Mouse (Mus musculus) thymus, postnatal 4 days (tissue): ENCODE measurements around the gene Trip6.
"Not testable (repeated sequence)": the region's sequence is repeated elsewhere in the genome, so short reads cannot be mapped to it uniquely, and the experiment has no call there.

ENCODE experiments used
- DNase-seq: peaks from one replicate; pipeline ENCODE4 v3.0.0; 2021

Trip6 gene

DNA sequence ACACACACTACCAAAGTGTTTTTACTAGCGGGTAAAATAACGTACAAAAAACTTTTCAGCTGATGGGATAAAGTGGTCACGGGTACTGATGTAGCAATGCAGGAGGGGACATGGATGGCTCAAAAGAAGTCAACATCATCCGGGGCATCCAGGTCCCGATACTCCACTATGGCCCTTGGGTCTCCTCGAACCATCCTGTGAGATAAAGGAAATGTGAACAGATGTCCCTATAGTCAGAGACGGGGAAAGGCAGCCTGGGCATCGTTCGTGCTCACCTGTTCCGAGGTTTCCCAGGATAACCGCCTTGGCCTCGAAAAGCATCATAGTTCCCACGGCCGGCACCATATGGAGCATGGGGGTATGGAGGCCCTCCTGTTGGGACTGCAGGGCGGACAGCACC, 18.5 kb downstream of the Trip6 start:
- no peak for DNase-seq

DNA sequence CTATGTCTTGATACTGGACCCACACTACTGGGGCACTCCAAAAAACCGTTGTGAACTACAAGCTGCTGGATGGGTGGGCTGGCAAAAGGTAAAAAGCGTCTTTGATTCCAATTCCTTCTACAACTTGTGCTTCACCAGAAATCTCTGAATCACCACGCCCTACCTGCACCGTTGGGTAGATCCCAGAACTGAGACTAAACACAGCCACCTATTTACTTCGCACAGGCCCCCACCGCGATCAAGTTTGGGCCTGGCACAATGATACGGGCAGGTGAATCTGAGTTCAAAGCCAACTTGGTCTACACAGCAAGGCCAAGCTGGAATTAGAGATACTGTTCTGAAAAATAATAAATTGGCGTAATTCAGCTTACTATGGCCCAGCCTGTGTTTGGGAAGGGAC, 18.9 kb downstream of the Trip6 start:
- DNase-seq, result no peak

DNA sequence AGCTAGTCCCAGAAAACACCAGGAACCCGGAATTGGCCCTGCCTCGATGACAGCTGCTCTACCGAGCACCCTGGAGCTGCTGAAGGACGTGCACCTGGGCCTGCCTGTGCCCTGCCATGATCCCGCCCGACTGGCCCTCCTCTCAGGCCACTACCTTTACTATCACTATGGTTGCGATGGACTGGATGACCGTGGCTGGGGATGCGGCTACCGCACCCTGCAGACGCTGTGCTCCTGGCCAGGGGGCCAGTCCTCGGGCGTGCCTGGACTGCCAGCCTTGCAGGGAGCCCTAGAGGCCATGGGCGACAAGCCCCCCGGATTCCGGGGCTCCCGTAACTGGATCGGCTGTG, 19.5 kb downstream of the Trip6 start:
- no peak for DNase-seq

DNA sequence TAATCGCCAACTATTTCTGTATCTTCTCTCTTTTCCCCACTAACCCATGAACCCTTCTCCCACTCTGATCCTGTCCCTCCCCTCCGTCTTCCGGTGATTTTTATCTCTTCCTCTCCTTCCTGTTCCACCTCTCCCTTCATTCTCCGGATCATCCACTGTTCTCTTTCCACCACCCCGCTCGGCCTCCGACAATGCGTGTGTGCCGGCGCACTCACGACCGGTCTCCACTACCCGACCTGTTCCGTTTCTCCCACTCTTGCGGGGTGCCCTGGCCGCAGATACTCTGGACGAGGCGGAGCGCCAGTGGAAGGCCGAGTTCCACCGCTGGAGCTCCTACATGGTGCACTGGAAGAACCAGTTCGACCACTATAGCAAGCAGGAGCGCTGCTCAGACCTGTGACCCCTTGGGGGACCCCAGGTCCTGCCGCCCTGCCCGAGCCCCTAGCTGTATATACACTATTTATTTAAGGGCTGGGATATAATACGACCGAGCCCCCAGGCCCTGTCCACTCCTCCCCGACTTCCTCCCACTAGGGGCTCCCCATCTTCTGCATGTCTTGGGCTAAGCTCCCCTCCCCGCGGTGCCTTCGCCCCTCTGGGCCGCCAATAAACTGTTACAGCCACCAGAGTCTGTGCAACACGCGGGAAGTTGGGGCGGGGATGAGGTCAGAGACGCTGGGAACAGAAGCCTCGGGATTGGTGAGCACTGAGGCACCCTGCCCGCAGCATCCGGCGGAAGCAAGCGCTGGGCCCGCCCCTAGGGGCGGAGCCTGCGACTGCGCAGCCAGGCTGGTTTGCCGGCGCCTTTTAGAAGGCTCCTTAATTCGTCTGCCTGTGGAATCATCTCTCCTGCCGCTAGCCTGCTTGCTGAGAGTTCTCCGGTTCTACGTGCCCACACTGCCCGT, 20.1 kb downstream of the Trip6 start, which contains the start of gene Ufsp1:
Ufsp1 (plus strand) TSS at position 791 of the 905 bp plus-strand sequence.
- DNase-seq, result peak; percentile 94

DNA sequence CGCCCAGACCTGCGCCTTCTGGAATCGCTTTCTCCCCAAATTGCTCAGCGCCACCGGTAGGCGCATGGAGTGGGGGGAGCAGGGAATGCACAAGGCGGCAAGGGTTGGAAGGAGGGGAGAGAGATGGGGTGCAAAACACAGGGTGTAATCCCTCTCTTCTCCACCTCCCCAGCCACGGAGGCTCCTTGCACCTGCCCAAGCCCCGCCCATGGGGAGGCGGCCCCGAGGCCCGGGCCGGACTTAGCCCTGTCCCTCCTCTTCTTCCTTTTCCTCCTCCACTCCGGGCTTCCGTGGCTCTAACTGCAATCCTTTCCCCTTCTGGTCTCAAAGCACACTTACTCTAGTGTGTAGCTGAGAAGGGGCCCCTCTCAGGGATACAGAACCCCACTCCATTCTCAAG, 20.9 kb downstream of the Trip6 start:
- DNase-seq, result peak; percentile 70

DNA sequence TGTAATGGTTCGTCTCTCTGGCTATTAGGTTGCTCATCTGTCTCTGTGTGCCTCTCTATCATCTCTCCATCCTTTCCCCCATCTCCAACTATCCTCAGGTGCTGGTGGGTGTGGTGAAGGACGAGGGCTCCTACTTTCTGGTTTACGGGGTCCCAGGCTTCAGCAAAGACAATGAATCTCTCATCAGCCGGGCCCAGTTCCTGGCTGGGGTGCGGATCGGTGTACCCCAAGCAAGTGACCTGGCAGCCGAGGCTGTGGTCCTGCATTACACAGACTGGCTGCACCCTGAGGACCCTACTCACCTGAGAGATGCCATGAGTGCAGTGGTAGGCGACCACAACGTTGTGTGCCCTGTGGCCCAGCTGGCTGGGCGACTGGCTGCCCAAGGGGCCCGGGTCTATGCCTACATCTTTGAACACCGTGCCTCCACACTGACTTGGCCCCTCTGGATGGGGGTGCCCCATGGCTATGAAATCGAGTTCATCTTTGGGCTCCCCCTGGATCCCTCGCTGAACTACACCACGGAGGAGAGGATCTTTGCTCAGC, 22.8 kb downstream of the Trip6 start:
- DNase-seq, result no peak

- peak; percentile 70 for DNase-seq
Observed at GRCm38 (mm10) chr5:137290677-137291076, 23.5 kb downstream of the Trip6 start.

DNA sequence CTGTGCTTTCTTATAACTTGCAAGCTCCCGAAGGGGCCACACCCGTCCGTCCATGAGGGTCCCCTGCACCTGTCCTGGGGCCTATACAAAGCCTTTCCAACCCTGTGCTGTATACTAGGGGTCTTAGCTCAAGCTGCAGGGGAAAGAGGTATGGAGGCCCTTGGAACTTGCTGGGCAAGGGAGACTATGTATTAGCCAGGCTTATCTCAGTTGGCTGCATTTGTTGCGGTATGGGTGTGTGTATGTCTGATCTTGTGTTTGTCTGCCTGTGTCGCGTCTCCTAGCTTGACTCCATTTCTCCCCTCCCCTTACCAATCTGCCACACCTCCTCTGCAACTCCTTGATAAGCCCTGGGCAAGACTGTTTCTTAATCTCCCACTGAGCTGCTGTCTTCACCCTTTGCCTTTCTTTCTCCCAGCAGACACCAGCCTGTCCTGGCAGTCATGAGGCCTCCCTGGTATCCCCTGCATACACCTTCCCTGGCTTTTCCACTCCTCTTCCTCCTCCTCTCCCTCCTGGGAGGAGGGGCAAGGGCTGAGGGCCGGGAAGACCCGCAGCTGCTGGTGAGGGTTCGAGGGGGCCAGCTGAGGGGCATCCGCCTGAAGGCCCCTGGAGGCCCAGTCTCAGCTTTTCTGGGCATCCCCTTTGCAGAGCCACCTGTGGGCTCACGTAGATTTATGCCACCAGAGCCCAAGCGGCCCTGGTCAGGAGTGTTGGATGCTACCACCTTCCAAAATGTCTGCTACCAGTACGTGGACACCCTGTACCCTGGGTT, 24.4 kb downstream of the Trip6 start:
- DNase-seq, result no peak

- peak; percentile 85 for DNase-seq
Observed at GRCm38 (mm10) chr5:137288999-137289470, 25.2 kb downstream of the Trip6 start.

DNA sequence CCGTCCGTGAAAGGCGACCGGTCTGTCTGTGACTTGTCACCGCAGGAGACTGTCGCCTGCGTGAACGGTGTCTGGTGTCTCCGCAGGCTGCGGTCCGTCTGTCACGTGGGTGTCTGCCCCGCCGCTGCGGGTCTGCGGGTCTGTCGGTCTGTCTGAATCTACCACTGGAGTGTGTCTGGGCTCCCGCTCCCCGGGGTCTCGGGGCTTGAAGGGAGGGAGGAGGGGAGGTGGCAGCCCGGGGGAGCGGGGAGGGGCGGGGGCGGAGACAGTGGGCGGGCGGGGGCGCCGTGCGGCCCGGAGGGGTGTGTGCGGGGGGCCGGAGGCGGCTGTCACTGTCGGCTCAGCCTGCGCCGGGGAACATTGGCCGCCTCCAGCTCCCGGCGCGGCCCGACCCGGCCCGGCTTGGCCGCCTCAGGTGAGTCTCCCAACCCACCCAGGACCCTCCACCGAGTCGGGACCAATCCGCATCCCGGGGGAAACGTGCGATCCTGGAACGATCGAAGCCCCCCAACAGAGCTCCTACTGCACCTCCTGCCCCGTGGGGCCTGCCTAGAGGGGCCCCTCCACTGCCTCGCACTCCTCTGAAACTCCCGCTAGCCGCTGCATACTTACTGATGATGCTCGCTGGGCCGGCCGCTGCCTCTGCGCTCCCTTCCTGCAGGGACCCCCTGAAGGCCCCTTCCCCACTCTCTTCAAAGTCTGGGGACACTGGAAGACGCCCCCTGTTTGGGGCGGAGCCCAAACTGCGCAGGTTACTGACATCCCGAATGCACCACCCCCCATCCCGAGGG, 26.1 kb downstream of the Trip6 start:
- DNase-seq, result peak; percentile 54

DNA sequence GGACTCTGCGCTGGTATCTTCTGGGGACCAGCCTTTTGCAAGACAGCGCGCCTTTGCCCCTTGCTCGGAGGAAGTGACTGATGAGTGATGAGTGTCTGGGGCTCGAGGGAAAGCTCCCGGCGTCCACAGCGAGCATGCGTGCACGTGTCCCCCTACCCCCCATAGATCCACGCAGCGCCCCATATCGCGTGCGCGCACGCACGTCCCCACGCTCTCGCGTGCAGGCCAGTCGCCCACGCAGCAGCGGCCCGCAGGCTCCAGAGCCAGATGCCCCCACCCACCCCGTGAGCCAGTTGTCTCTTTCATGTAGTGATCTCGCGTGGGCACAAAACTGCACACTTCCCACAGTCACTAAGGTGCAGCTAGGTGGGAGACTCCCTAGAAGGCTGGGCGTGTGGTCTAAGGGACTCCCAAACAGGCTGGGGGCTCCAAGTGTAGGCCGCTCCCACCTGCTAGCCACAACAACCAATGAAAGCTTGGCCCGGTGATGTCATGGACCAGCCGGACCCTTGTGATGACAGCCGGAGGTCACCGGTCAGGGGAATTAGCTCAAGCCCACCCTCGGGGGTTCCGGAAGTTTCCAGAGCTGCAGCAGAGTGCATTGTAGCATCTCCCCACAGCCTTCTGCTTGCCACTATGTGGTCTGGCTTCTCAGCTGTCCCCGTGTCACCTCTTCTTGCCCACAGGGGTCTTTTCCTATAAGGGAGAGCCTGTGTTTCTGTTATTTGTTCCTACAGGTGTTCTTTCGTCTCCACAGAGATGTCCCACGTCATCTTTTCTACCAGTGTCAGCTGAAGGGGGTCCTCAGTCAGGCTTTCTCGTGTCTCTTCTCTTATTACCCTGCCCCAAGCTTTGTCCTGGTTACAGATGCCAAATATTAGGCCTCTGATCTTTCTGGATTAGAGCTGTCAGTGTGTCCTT, 26.9 kb downstream of the Trip6 start, which contains the start of gene Ache:
Ache (plus strand) TSS at position 488 of the 921 bp plus-strand sequence.
- DNase-seq, result peak; percentile 39

DNA sequence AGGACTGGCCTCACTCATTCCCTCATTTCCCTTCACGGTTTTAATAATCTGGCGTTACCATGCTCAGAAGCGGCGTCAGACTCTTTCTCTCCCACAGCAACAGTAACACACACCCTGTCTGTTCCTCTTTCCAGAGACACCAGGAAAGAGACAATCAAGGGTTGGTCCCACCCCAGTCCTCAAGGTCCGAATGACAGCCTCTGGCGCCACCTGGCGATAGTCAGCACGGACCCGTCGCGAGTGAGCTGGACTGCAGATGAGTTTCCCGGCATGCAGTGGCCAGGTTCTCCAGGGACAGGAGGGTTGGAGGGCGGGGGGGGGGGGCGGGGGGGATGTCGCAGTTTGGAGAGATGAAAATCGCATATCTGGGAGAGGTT, 27.6 kb downstream of the Trip6 start:
- peak; percentile 93 for DNase-seq

DNA sequence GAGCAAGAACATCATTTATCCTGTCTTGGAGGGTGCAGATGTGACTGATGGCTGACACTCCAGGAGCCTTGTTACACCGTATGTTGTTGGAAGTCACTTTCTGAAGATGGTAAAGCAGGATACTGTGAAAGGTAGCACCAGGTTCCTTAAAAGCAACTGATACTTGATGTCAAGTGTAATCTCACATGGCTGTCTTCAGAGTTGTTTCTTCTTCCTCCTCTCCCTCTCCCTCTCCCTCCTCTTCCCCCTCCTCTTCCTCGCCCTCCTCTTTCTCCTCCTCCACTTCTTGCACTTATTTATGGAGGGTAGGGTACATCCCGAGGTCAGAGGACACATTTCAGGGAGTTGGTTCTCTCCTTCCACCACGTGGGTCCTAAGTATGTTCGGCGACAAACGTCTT, 28.2 kb downstream of the Trip6 start:
- DNase-seq, result no peak

DNA sequence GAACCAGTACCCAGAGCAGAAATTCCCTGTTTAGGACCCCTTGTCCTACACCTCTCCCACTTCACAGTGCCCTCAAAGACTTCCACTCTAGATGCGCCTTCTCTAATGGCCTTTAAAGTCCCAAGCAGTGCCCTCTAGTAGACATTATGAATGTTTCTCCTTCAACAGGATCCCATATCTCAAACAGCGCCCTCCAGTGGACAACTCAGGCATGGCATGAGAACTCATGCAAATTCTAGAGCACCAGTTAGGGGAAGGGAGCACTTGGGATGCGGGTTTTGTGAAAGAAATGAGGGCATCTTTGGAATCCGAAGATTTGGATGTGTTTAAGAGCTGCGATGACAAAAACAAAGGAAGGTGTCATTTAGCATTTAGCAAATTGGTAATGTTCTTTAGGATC, 29.2 kb downstream of the Trip6 start:
- DNase-seq, result peak; percentile 76

- not testable (repeated sequence) for DNase-seq
Observed at GRCm38 (mm10) chr5:137284411-137284810, 29.8 kb downstream of the Trip6 start.

DNA sequence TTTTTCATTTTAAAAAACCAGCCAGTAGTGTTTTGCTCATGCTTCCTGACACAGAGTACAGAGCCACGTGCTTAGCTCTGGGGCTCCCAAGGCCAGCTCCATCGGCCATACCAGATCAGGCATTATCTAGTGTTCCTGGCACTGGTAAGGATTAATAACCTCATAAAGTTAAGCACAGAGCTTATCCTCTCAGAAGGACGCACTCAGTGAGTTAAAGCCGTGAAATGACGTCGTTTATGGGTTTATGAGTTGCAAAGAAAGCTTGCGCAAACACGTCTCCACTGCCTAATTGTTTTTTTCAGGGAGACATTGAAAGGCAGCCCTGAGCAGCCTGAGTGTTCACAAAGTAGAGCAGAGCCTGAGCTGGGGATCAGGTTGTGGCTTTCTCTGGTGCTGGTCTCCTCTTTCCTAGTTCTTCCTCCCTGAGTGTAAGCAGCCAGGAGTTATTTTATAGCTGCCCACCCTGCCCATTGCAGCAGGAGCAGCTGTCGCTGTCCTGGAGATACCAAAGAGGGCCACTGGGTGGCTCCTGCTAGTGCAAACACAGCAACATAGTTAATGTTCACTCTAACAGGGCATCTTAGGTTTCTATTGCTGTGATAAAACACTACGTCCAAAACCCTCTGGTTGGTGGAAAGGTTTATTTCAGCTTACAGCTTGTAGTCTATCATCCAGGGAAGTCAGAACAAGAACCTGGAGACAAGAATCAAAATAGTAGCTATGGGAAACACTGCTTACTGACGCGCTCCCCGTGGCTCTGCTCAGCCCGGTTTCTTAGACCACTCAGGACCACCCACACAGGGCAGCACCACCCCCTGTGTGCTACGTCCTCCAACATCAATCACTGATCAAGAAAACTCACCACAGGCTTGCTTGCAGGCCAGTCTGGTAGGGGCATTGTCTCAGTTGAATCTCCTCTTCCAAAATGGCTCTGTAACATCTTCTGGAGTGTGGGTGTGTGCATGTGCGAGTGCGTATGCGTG, 36.6 kb downstream of the Trip6 start:
- DNase-seq, result peak; percentile 70

DNA sequence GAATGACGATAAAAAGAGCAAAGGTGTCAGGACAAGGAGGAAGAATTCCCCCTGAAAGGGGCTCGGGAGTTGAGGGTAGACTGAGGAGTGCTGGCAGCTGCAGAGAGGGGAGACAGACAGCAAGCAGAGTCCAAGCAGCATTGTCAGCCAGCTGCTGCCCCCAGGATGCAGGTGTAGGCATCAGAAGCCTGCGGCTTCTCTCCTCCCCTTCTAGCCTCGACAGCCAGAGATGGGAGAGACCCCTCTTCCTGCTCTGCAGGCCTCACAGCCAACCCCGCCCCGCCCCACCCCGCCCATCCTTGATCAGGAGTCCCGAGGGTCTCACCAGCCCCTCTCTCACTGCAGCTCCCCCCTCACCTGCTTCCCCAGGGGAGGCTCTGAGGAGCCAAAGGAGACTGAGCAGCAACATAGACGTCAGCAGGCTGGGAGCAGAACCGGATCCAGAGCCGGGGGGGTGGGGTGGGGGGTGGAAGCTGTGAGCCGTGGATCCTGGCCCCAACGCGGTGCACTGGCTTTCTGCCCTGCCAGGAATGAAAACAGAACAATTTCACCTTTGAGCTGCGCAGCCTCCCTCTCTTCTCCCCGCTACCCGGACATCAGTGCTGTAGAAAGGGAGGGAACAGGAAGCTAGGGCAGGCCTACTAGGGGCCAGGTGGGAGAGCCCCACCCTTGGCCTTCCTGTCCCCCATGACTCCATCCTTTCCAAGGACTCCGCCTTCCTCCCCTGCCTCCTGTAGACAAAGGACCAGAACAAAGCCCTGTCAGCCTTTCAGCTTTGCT, 45.9 kb downstream of the Trip6 start:
- DNase-seq, result peak; percentile 64

DNA sequence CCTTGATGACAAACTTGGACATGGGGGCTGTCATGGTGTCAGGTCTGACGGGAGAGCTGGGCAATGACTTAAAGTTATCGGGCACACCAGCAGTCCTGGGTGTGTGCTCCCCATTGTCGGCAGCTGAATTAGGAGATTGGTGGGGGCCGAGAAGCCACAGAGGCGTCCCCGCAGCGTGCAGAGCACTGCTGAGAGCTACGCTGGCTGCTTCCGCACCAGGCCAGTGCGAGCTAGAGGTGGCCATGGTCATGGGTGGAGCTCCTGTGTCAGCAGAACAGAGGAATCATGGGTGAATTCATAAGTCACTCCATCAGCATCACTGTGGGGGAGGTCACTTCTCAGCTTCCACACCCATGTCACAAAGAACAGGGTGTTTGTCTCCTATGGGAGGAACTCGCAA, 49.4 kb downstream of the Trip6 start:
- DNase-seq, result no peak
